Mouse (Mus musculus) right cerebral cortex, postnatal 14 days (tissue): Measurements from ENCODE around the gene Gpc3.

Experiments used
- DNase-seq: peaks from one replicate; pipeline ENCODE4 v3.0.0; 2022

Gene Gpc3

DNA sequence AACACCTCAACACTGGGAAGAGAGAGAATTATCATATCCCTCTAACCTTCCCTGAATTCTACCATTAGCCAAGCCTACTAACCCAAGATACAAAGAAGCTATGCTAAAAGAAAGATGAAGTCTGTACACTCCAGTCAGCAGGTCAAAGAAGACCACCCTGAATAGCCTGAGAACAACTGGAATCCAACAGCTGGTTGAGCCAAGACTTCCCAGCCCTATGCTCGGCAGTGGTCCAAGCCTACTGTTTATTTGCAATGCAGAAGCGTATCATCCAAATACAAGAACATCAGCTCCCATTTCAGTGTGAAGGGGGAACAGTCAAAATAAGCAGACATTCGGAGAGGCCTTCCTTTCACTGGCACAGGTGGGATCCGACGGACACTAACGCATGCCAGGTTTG lies 56.3 kb downstream of the Gpc3 start:
- no peak for DNase-seq

- DNase-seq = no peak
Measured at GRCm38 (mm10) chrX:52551296-52551695, 62.5 kb downstream of the Gpc3 start.

GRCm38 (mm10) chrX:52544623-52545022 lies 69.1 kb downstream of the Gpc3 start:
- DNase-seq = no peak

- no peak for DNase-seq
Measured at GRCm38 (mm10) chrX:52537282-52537681, 76.5 kb downstream of the Gpc3 start.

- no peak for DNase-seq
Measured at GRCm38 (mm10) chrX:52533766-52534165, 80.0 kb downstream of the Gpc3 start.

- DNase-seq = no peak
Measured at GRCm38 (mm10) chrX:52533098-52533497, 80.7 kb downstream of the Gpc3 start.

- no peak for DNase-seq
Measured at GRCm38 (mm10) chrX:52532124-52532523, 81.6 kb downstream of the Gpc3 start.

- no peak for DNase-seq
Measured at GRCm38 (mm10) chrX:52526086-52526485, 87.7 kb downstream of the Gpc3 start.

GRCm38 (mm10) chrX:52525132-52525531 lies 88.6 kb downstream of the Gpc3 start:
- no peak for DNase-seq

DNA sequence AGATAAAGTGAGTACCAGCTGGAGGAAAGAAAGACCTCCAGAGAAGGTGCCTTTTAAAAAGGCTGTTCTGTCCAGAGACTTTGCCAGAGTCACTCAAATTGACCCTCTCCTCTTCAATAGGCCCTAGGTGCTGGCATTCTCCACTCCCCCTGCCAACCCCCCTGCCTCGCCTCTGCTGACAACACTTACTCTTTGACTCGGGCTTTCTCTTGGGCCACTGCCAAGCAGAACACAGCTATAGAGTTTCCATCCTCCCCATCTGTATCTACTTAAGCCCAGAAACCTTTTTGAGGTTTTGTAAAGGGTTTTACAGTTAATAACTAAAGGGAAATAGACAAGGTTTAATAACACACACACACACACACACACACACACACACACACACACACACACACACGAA lies 99.2 kb downstream of the Gpc3 start:
- no peak for DNase-seq

DNA sequence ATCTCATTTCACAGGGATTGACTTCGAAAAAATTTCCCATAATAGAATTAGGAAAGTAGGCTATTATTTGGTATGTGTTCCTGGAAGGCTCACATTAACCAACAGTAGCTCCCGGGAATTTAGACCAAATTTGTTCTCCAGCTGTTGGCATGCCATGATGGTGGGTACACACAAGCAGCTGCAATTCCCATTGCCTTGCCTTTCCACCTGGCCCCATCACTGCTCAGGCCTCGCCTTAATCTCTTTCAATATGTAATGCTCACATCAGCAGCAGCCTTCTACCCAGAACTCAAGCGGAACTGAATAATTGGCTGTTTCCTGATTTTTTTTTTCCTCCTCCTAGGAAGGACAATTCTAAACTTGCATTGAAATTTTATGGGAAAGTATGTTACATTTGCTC lies 102.6 kb downstream of the Gpc3 start:
- DNase-seq = no peak

DNA sequence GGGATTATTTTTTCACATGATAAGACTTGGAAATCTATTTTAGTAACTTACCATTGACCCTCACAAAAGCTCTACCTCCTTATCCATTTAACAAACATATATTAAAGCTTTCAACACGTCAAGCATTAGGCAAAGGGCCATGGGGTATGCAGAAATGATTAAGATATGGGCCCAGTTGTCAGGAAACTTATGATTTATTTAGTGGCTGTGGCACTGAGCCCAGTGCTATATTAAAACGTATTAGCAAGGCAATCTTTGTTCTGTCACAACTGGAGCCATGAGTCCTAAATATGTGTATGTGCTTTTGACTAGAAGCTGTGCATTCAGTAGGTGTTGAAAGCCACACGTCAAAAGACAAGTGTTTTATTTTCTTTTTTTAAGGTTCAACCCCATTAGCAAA lies 109.9 kb downstream of the Gpc3 start:
- no peak for DNase-seq

DNA sequence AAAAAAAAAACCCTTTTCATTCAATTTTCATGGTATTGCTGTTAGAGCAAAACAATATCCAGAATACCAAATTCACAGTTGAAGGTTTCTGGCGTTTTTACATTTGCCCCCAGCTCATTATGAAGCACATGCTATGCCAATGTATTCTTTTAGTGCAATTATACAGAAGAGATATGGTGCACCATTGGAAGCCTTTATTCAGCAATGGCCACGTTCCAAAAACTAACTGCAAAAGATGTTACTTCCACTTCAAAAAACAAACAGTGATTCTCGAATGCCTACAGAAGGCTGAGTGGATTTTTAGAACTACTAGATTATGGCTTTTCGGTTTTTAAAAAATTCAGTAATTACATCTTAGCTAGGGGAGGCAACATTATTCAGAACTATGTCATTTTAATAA lies 124.3 kb downstream of the Gpc3 start:
- DNase-seq = no peak

- no peak for DNase-seq
Measured at GRCm38 (mm10) chrX:52455074-52455588, 158.6 kb downstream of the Gpc3 start.

DNA sequence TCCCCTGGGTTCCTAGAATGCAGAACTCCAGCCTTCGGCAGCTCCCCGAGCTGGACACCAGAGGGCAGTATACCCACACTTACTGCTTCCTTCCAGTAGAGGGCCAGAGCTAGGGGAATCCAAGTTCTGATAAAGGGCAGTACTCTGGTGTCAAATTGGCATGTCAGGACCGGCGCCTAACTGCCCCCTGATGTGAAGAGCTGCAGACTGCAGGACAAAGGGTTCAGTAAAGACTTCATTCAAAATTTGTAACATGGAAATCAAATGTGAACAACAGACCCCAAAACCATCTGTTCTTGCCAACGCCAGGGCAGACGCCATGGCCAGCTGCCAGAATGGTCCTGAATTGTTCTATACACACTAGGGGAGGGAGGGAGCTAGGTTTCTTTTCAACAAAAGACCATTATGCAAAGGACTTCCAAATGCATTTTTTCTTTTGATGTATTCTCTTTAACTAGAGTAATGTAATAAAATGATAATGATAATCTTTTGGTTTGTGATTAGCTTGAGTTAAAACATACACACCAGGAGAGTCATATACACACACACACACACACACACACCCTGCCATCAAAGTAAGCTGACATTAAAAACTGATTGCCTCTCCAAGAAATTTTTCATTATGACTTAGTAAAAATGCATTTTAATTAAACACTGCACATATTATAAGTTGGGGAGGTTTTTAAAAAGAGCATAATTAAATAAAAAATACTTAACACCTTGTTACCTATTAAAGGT lies 160.1 kb downstream of the Gpc3 start:
- DNase-seq = peak; percentile 61

DNA sequence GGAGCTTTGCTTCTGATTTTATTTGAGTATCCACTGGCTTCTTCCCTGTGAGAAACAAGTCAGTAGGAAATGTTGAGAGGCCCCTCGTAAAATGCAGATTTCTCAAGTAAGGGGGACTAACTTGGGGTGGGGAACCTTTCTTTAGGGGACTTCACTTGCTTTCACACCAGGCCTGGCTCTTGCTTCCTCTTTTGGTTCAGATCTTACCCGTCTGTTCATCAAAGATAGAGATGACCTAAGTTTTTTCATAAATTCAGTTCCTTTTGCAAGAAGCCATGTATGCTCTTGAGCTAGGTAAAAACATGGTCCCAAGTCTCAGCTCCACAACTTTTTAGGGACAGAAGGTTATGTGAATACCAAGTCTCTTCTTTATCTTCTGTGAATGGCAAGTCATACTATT lies 164.6 kb downstream of the Gpc3 start:
- no peak for DNase-seq

- DNase-seq = no peak
Measured at GRCm38 (mm10) chrX:52448496-52448895, 165.3 kb downstream of the Gpc3 start.

DNA sequence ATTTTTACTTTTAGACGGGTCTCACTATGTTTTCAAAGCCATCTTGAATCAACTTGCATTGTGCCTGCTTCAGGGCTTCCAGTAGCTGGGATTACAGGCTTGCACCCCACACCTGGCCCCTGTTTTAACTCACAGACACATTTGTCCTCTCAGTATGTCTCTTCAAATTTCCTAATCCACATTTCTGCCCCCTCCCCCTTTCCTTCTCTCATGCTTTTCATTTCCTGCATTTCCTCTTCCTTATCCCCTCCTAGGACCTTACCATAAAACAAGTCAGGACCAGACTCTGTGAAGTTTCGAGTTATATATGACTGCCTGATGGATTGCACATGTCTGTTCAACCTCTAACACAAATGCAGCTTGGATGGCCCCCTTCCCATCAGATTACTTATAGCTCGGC lies 167.2 kb downstream of the Gpc3 start:
- no peak for DNase-seq

DNA sequence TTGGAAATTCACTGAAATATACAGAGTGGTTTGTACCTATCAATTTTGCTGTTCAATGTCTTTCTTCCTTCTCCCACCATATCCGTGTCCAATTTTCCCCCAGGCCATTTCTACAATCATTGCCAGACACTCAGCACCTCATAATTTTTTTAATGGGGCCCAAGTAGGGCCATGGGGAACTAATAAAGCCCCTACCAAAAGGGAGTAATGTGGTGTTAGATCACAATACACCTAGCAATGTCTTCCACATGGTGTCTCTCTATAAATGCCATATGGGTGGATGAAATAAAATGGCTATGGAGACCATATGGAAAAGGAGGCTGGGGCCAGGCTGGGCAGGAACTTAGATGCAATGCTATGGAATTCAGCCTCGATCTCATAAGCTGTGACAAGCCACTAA lies 168.8 kb downstream of the Gpc3 start:
- no peak for DNase-seq

GRCm38 (mm10) chrX:52441798-52442197 lies 172.0 kb downstream of the Gpc3 start:
- peak; percentile 5 for DNase-seq

DNA sequence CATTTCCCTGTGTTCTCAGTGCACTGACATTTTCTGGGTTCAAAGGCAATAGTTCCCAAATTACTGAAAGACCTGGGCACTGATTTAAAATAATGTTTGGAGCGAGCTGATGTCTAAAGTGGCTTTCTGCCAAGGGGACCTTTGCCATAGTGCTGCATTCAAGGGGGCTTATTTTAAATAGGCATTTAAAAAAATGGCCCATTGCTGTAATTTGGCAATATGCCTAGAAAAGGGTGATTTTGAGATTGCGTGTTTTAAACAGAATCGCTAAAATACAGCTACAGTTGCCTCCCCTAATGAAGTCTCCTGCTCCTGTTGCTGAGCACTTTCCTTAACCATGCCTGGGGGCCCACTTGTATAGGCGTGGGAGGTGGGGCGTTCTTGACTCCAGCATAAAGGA lies 174.3 kb downstream of the Gpc3 start:
- no peak for DNase-seq

GRCm38 (mm10) chrX:52425605-52426004 lies 188.1 kb downstream of the Gpc3 start:
- DNase-seq = no peak

- no peak for DNase-seq
Measured at GRCm38 (mm10) chrX:52419850-52420249, 193.9 kb downstream of the Gpc3 start.

GRCm38 (mm10) chrX:52412936-52413335 lies 200.8 kb downstream of the Gpc3 start:
- DNase-seq = no peak

DNA sequence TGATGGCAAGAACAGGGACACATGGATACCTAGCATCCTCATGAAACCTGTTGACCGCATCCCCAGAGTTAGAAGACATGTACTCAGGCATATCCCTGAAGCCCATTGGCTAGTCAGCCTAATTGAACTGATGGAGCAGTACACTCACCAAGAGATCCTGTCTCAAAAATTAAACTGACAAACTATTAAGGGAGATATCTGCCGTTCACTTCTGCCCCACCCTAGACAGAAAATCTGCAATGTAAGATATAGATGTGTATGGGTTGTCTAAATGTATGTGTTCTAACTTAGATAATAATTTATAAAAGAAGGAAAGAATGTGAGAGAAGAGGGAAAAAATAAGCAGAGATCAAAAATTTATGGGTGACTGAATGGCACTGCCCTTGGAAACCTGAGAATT lies 212.6 kb downstream of the Gpc3 start:
- no peak for DNase-seq
